Mouse (Mus musculus) megakaryocyte progenitor cell, adult 5-6 weeks (primary cell): ENCODE data around the gene Rplp1. TPM values are rescaled to one million over a fixed set of nuclear protein-coding genes. Genes with fewer than 3 reads are reported as not detected.

Source experiments
- ATAC-seq: replicated peaks from 2 replicates; pipeline ENCODE4 v1.8.0; 2016; ENCODE audit warnings: mild to moderate bottlenecking, moderate TSS enrichment, inconsistent platforms; ENCODE audit not compliant: poor library complexity
- total RNA-seq, 2 experiments: library from RNA; stranded (forward) in 1 of 2; stranded (reverse) in 1 of 2; fragments of 157-497, 149-512 nt in 1 of 2; fragments of 200-1000 nt in 1 of 2; gene quantifications; 2 replicates each; pipeline versions ENCODE4 v1.2.3 to v1.2.4; 2015 to 2017

Rplp1 gene
- total RNA-seq (2015) (3,301 and 3,503 TPM in 2 replicates), total RNA-seq (2017) (5,104 and 5,789 TPM in 2 replicates)

DNA sequence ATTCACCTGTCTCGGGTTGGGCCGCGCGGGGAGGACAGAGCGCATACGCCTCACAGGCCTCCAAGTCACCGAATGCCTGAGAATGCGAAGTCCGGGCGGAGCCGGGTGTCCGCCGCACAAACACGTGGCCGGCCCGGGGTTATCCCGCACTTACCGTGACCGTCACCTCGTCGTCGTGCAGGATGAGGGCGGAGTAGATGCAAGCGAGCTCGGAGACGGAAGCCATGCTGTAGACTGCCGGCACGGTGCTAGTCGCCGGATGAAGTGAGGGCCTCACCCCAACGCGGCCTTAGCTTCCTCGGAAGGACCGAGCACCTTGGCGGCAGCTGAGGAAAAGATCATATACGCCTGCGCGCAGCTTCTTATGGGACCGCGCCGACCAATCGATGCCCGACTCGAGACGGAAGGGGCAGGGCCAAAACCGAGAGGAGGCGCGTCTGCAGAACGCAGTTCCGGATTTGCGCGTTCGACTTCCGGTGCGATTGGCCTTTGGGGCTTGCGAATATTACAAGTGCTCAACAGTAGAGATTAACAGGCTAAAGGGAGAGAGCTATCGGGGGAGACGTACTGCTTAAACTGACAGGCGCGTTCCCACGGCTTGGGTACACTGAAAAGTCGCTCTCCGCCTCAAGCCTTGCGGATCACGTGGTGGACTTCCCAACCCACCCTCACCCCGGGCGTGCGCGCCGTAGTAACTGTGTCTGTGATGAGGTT, at the start of gene Rplp1:
TSS of gene Rplp1 (minus strand) at position 340 of the 714 bp plus-strand sequence.
- peak; percentile 74 for ATAC-seq

DNA sequence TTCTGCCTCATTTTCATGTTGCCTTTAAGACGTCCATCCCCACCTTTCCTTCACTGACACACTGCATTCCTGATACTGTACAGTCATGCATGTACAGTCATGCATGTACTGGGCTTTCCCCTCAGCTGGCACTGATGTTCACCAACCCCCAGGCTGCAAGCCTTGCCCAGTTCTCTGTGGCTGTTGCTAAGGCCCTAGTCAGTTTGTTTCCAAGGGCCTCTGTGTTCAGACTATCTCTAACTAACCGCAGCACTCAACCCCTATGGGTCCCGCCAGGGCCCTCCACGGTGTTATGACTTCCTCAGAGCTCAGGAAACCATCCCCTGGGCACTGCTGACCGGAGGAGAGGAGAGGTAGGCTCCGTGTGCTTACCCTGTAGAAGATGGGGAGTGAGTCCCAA, 49.0 kb upstream of the Rplp1 start:
- peak; percentile 65 for ATAC-seq

DNA sequence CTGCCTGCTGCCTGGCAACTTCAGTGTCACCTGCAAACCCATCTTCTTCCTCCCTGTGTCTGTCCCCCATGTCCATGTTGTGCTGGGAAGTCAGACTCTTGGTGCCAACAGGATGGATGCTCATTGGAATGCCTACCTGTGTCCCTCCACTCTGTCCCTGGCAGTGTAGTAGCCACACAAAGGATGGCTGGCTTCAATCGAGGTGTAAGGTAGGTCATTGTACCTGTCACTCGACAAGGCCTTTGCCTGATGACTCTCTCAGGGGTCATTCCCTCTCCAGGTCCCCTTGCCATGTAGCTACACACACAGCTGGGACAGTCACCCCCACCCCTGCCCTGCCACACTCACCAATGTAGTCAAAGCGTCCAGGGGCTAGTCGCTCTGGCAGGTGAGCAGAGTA, 46.8 kb upstream of the Rplp1 start:
- ATAC-seq = no peak

DNA sequence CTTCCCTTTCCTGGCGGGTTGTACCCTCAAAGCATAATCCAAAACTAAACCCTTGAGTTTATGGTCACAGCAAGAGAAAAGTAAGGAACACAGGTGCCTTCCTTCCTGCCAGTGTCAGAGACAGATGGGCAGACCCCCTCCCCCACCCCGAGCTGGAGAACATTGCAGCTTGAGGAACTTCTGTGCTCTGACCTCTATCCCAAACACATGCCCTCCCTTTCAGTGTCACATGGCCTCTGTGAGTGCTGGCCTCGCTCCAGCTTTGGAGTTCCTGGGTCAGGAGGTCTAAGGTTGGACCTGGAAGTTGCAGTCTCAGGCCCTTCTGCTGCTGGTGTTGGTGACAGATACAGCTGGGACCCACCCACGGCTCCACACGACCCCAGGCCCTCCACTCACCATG, 46.4 kb upstream of the Rplp1 start:
- ATAC-seq = no peak

DNA sequence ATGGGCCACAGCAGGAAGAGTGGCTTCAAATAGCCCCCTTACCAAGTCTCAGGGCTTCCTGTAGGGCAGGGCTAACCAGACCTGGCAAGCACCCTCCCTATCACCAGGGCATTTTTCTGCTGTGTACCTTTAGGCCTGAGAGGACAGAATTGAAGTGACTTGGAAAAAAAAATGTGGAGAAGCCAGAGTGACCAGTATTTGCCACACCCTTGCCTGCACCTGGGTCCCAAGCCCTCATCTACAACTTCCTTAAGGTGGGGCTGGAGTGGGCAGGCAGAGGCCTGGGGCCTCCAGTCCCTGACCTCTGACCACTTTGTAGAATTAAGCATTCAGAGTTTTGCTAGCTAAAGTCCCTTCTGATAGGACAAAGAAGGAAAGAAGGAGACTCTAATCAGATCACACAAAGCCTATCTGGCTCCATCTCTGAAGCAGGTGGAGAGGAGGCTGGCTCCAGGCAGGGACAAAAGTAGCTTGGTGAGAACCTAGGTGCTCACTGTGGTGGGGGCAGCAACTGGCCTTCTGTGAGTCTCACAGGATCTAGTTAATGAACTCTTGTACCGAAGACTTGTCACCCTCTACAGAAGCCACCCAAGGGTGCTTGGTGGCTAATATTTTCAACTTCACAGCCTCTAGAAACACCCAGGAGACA, 45.7 kb upstream of the Rplp1 start:
- ATAC-seq = no peak

DNA sequence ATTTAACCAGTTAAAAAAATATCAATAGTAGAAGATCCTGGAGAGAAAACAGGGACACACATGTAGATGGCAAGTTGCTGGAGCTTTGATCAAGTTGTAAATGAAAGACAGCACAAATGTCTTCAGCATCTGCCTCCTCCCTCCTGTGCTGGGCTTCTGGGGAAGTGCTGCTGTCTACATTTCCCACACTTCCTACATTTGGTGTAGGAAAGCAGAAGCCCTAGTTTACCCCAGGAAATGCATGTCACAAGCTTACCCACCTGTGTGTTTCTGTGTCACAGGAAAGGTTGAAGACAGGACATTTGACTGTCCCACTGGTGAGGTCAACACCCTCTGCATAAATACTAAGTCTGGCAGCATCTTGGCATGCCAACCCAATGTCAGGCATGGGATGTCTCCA, 40.4 kb upstream of the Rplp1 start:
- ATAC-seq = peak; percentile 69

DNA sequence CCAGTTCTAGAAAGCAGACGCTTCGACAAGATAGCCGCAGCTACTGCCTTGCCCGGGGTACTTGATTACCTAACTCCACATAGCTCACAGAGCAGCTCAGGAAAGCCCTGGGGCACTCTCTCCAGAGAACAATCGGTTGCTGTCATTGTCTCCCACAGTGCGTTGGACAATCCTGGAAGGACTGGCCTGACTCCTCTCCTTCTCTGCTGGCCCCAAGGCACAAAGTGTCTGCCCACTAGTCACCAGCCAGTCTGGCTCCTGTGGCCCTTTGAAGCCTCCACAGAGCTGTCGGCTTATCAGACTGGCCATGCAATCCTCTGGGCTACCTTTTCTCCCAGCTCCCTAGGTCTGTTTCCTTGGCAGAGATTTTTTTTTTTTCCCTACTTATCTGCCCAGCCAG, 37.9 kb upstream of the Rplp1 start:
- ATAC-seq = no peak

DNA sequence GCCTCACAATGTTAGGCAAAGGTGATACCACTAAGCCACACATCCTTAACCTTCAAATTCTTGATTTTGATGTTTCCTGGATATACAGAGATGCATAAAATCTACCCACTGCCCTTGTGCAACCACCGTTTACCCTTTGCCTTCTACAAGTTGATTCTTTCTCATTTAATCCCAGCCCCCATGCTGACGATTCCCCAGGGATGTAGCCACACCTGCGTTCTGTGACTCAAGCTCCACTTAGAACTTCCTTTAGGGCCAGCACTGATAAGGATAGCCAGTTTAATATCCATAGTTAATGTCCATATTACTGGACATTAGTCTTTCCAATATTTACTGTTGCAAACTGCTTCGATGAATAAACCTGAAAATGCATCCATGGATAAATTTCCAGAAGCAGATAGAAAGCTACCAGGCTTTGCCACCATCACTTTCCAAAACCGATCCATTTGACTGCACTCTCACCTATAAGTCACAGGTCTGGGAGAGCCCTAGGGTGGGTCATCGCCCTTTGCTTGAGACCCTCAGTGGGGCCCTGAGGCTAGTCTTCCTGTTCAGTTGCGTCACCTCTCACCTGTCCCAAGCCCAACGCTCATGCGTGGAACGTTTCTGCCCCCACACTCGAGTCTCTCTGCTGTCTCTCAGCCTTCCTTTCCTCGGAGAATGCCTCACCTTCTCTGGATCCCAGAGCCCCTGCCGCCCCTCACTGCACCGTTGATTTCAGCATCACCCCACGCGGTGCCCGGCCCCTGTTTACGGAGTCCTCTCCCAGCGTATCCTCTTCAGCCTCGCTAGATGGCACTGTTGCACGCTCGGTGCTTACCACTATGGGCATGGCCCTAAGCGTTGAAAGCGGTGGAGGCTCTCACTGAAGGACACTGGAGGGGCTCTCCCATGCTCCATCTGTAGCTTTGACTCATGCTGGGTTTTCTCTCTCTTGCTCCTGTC, 33.3 kb upstream of the Rplp1 start:
- peak; percentile 85 for ATAC-seq

DNA sequence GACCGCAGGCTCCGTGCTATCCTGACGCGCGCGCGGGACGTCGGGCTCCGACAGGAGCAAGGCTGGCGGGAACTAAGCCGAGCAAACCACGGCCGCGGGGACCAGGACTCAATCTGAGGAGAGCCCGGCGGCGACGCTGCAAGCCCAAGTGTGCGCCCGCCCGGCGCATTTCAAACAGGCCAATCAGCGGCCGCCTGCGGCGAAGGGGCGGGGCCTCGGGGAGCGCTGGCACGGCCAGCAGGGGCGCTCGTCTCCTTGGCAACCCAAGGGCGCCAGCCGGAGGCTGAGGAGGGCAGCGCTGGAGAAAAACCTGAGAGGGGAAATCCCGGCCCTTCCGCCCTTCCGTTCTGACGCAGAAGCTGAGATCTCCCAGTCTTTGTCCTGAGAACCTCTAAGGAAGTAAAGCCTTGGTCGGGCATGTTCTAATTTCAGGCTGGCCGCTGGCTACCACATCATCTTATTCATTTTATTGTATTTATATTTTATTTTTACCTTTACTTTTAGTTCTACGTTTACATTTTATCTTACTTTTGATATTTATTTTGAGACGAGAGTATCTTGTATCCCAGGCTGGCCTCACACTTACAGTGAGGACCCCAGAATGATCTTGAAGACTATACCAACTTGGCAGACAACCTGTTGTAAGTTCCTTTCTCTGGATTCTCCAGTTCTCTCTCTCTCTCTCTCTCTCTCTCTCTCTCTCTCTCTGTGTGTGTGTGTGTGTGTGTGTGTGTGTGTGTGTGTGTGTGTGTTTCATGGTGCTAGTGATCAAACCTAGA, 32.5 kb upstream of the Rplp1 start, which contains the start of gene Kif23:
TSS of gene Kif23 (minus strand) at position 152 of the 779 bp plus-strand sequence.
- ATAC-seq = peak; percentile 87

DNA sequence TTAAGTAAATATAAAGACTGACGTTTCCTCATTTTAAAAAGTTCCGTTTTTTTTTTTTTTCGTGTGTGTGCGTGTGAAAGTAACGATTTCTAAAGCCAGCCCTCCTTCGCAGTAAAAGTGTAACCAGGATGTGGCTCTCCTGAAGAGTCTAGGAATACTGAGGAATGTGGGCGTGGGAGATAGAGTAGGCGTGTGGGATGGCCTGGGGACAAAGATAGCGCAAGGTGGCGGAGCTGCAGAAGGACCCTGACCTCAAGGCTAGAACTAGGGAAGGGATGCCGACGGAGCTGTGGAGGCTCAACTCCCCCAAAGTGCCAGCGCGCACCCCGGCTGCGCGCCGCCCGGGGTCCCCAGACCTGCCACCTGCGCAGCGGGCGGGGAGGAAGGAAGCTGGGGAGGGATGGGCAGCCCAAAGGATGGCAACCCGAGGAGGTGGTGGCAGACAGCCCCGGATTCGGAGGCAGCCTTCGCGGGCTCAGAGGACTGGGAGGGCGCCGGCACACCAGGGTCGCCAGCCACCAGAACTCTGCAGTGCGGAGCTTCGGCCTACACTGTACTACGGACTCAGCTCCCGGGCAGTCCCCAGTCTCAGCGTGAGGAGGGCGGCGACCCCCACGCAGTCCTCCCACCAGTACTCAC, 31.8 kb upstream of the Rplp1 start:
- peak; percentile 7 for ATAC-seq

DNA sequence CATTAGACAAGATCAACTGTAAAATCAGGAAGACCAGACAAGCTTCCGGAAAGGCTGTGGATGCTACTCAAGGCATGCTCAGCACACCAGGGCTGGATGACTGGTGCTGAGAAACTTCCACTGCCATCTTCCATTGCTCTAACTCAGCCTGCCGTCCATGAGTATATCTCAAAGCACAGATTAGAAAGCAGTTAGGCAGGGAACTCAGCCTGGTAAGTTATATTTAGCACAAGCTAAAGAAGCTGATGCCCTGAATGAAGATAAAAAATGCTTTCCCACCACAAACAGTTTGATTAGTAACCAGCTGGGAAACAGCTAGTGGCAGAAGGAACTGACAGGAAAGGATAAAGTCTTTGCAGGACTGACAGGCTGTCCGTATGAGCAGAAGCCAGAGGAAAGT, 26.7 kb upstream of the Rplp1 start:
- ATAC-seq = peak; percentile 66

DNA sequence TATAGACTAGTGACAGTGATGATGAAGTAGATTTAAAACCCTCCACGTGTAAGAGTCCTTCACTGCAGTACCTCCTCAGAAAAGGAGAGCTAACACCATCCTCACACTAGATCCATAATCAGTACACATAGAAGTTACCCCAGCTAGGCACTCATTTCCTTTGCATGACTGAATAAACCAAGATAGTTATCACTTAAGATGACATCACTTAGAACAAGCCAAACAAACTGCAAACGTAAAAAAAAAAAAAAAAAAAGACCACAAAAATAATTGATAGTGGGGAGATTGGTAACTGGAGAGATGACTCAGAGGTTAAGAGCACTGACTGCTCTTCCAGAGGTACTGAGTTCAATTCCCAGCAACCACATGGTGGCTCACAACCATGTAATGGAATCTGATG, 19.0 kb upstream of the Rplp1 start:
- no peak for ATAC-seq

DNA sequence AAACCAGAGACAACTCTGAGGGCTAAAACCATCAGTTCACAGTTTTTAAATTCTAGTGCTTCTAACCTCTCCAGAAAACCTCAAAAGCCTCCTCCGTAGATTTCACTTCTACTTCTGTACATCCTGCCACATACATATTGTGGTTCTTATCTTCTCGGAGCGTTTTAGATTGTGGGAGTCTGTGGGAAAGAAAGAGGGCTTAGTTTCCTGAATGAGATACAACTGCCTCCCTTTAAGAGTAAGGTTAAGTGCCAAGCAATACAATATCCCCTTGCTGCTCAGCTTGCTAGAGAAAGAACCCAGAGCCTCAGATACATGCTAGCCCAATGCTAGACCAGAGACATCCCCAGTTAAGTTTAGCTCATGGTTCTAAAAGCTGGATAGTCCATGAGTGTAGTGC, 17.7 kb upstream of the Rplp1 start:
- peak; percentile 57 for ATAC-seq

DNA sequence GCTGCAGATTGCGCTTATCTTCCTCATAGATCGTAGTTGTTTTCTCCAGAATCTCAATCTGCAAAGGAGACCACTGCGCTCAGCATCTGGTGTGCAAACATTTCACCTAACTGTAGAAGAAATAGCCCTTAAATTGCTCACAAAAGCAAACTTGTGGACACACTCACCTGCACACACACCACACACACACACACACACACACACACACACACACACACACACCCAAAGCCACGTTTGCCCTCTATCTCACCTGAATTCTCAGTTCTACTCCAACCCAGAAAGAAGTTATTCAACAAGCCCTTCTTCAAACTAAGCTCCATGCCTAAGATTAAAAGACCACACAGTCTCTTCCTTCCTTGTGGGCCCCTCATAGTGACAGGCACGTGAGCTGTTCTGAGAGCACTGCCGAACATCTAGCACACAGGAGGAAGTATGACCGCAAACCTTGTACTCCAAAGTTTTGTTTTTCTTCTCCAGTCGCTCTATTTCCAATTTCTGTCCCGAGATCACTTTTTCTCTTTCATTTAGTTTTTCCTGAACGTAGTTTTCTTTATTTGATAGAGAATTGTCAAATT, 10.8 kb upstream of the Rplp1 start:
- ATAC-seq = peak; percentile 71

DNA sequence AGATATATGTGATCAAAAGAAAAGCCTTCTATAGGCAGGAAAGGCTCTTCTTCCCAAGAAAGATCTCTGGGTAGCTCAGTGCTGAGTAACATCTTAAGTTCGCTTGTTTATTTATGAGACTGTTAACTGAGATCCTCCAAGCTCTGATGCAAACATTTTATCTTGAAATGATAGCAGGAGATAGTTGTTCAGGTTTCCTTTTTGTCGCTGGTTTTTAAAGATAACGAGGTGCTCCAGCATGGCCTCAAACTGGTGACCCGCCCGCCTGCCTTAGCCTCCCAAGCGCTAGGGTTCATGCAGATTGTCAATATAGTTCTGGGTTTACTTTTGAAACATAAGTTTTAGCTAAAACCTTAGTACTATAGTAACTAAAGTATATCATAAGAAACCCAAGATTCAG, 6.0 kb upstream of the Rplp1 start:
- ATAC-seq = peak; percentile 43; the same call in 1 of the 2 replicates

DNA sequence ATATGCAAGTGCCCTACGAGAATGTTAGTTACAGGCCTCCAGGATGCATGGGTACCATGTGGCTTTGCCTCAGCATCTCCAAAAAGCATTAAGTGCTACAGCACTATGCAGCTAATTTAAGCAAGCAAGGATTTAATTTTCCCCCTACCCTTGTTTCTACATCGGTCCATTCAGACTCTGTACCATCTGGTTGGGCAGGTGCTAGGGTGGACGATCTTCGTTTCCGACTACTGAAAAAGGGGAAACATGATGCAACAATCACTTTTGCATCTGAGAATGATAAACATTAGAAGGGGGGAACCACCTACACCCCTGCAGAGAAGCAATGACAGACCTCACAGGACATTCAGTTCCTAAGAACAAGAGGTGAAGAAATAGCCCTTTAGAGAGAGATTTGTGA, 5.1 kb upstream of the Rplp1 start:
- no peak for ATAC-seq

DNA sequence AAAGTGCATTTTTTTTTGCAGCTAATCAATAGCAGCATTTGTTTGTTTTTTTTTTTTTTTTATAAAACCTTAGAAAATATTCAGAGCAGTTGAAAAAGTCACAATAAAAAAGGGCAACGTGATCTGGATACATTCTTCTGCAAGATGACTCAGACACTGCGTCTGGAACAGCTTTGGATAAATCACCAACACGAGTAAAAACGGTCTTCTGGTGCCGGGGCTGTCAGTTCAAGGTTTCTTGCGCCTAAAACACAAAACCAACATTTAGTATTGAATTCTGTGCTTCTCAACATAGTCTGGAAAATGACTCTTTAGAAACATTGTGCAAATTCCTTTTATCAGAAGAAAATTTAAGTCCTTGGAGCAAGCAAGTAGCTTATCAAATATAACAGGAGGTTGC, 3.1 kb upstream of the Rplp1 start:
- ATAC-seq = no peak

DNA sequence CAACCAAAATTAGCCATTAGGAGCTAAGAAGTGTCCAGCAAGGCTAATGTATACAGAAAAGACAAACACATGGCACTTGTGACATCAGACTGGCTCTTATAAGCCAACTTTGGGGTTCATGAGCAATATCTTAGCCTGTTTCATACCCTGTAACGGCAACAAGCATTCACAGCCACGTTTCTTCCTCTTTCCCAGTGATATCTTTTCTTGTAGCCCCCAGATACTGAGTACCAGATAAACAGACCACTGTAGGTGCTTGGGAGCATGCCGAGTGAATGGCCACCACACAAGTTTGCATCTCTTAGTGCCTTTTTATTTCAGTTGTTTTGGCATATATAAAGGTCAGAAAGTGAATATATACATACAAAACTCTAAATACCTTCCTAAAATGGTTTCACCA, 2.6 kb upstream of the Rplp1 start:
- ATAC-seq = no peak

DNA sequence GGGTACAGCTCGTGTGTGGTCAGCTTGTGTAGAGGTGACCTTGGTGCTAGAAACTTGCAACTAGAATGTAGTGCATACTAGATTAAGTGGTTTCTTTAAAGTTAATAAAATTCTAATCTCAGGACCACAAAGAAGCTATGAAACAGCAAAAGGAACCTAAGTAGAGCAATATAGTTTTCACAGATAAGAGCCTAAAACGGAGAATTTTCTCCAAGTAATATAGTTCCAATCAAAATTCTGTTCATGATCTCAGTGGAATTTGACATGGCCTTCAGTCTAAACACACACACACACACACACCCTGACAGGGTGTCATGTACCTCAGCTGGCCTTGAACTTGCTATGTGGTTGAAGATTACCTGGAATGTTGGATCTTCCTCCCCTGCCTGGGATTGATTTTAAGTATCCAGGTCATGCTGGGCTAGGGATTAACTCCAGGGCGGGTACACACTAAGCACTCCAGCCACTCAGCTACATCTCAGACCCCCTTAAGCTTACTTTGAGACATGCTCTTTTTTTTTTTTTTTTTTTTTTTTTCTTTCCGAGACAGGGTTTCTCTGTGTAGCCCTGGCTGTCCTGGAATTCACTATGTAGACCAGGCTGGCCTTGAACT, 1.2 kb upstream of the Rplp1 start:
- ATAC-seq = no peak
